Mouse (Mus musculus) 3T3-L1 (cell line): ENCODE measurements around the gene Gm49366.
"Not testable (repeated sequence)": the region's sequence is repeated elsewhere in the genome, so short reads cannot be mapped to it uniquely, and the experiment has no call there.

Source experiments
- DNase-seq: peaks from one replicate; pipeline ENCODE4 v3.0.0-alpha.2; 2015; ENCODE audit warnings: low read depth, low spot score

Gene Gm49366

DNA sequence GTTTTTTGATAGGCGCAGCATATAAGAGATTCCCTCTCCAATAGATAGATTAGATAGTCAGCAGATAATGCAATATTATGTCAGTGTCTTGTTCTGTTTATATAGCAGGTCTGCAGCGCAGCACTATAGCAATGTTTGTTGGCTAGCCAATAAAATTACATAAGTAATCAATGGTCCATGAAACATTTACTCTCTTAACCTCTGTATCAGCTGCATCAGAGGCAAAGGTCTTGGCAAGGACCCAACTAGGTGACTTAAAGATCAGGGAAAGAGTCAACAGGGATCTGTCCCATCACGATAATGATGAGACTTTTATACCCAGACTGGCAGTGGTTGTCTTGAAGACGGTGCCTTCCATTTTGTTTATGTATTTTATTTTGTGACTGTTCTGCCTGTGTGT is 5.9 kb upstream of the Gm49366 start:
- DNase-seq: no peak

DNA sequence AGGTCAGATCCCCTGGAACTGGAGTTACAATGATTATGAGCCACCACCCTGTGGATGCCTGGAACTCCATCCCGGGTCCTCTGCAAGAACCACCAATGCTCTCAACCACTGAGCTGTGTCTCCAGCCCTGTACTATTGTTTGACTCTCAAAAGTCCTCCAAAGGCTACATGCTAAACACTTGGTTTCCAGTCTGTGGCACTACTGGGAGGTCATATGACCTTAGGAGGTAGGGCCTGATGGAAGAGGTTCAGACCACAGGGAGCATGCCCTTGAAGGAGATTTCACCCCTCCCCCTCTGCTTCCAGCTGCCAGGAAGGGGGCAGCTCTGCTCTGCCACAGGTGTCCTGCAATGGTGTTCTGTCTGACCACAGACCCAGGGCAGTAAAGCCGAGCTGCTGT is 5.4 kb upstream of the Gm49366 start:
- DNase-seq: not testable (repeated sequence)

DNA sequence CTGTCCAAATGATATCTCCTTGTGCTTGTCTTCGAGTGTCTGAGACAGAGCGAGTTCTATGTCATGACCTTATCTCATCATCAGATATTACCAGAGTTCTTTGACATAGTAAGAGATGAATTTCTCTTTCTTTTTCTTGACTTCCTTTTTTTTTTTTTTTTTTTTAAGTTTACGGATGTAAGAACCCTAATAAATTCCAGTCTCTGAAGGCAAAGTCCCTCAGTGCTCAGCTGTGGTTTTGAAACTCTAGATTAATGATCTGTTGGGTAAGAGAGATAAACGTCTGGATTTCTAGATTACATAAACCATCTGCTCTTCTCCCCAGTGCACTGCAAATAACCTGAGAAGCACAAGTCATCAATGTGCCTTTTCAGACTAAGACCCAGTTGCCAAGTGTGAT is 4.6 kb upstream of the Gm49366 start:
- no peak for DNase-seq

DNA sequence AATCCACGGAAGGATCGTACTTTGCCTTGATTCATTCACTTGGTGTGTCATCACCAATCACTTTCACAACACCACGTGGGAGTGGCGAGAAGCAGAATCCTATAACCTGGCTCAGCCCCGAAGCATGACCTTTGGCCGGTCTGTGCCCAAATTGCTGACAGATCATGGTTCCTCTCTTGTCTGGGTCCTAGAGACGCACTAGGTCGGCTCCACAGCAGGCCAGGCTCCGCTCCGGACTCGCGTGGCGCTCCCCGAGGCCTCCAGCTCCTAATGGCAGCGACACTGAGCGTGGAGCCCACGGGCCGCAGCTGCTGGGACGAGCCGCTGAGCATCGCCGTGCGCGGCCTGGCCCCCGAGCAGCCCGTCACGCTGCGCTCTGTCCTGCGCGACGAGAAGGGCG is 494 bp upstream of the Gm49366 start, which contains the start of gene Acot4:
TSS of gene Acot4 (plus strand) at position 139 of the 400 bp plus-strand sequence.
- not testable (repeated sequence) for DNase-seq

DNA sequence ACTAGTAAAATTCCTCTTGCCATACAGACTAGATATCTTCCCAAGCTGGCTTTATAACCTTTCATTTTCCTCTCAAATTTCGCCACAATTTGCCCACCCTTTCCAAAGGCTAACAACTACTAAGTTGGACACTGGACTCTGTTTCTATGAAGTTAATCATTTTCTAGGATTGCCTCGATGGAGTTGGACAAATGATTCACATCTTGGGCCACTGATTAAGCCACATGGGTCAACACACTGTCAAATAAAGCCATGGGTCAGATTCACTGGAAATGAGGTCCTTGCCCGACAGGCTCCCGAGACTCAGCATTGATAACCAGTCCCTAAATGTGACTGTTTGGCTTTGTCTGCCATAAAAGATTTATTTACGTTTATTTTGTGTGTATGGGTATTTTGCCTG is 3.5 kb downstream of the Gm49366 start:
- DNase-seq: no peak

DNA sequence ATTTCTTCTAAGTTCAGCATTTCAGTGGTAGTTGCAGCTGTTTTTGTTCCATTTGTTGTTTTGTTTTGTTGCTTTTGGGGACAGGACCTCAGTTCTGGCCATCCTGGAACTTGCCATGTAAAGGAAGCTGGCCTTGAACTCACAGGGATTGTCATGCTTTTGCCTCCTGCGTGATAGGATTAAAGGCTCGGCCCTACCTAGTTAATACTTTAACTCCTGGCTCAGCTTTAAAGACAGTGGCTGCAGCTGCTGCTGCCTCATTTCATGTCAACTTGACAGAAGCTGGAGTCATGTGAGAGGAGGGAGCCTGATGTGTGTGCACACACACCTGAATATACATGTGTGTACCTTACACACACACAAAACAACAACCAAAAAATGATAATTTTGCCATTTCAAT is 5.3 kb downstream of the Gm49366 start:
- no peak for DNase-seq

DNA sequence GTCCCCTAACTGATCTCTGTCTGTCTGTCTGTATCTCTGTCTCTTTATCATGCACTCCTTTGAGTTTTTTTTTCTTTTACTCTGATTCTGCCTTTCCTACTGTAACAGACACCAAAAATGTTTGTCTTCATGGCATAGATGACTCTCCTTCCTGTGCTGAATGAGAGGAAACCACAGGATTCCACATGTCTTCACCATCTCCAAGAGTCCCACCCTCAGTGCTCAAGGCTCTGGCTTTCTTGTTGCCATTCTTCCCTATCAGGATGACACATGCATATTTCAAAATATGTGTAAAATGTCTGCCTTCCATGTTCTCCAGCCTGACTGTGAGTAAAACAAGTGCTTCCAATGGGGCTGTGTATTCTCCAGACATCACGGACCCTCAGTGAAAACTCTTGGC is 8.2 kb downstream of the Gm49366 start:
- DNase-seq: peak; percentile 64

DNA sequence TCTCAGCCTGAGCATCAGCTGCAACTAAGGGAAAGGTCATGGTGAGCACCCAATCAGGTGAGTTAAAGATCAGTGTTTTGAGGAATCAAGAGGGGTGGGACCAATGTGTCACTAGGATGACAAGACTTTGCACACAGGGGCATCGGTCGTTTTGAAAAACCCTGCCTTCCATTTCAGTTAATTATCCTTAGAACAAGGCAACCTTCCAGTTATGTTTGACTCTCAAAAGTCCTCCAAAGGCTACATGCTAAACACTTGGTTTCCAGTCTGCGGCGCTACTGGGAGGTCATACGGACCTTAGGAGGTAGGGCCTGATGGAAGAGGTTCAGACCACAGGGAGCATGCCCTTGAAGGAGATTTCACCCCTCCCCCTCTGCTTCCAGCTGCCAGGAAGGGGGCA is 12.0 kb downstream of the Gm49366 start:
- not testable (repeated sequence) for DNase-seq

DNA sequence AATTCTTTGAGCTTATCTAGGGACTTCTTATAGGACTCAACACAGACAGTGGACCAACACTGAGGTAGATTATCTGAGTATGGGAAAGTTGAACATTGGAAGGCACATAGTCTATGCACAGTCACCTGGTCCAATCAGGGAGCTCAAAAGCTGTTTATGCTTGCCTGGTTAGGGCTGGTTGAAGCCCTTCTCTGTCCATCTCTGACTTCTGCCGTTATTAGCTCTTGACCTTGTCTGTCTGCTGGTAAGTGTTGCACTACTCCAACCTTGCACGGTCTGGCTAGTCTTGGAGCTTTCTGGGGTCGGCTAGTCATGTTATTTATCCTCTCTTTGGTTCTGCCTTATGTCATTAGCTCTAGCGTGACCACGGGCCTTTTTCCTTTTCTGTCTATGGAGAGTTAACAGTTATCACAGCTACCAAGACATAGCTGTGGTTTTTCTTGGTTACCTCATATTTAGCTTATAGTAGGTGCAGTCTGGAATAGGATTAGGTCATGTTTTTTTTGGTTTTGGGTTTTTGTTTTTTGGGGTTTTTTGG is 13.3 kb downstream of the Gm49366 start, which contains the start of gene Acot3:
TSS of gene Acot3 (plus strand) at position 208 of the 538 bp plus-strand sequence.
- DNase-seq: no peak

DNA sequence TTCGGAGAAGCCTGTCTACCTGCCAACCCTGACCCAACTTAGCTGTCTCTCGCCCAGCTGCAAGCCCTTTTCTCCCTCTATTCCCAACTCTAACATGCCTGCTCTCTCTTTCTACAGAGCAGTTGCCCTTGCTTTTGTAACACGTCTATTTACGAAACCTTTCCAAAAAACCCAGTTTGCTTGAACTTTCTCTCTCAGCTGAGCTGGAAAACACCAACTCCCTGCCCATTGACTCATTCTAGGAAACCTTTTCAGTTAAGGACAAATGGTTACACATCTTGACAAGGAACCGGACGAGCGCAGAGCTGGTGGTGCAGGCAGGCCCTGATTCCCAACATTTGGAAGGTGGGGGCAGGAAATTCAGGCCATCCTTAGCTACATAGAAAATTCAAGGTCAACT is 13.9 kb downstream of the Gm49366 start:
- no peak for DNase-seq

DNA sequence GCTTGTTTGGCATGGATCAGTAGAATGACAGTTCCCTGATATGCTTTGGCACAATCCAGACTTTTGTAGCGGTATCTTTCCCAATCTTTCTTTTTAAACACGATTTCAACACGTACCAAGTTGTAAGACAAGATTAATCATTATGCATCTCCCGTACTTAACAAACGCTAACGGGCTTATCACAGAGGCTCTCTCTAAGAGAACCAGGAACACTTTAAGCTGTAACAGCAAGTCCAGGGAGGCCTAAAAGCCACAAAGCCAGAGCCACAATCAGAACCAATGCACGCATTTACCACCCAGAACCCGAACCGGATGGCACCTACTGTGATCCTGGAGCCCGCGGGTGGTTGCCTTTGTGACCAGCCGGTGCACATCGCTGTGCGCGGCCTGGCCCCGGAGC is 14.4 kb downstream of the Gm49366 start:
- DNase-seq: no peak

DNA sequence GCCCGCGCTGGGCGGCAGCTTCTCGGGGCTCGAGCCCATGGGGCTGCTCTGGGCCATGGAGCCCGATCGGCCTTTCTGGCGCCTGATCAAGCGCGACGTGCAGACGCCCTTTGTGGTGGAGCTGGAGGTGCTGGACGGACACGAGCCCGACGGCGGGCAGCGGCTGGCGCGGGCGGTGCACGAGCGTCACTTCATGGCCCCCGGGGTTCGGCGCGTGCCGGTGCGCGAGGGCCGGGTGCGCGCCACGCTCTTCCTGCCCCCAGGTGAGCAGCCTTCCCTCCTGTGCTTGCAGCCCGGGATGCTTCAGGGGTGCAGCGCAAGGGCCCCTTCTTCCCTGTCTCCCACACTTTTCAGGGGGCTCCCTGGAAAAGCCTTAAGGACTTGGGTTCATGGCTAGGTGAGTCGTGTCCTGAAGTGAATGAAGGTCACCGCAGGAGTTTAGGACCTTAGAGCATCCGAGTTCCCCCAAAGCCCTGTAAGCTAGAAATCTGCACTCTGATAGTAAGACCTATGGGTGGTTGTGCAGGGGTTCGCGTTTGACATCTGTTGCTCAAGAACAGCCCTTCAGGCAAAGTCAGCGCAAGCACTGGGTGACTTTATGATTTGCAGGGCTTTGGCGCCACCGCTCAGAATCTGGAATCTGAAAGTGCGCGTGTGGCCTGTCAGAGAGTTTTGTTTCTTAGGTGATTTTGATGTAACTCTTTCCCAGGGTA is 15.1 kb downstream of the Gm49366 start:
- no peak for DNase-seq

DNA sequence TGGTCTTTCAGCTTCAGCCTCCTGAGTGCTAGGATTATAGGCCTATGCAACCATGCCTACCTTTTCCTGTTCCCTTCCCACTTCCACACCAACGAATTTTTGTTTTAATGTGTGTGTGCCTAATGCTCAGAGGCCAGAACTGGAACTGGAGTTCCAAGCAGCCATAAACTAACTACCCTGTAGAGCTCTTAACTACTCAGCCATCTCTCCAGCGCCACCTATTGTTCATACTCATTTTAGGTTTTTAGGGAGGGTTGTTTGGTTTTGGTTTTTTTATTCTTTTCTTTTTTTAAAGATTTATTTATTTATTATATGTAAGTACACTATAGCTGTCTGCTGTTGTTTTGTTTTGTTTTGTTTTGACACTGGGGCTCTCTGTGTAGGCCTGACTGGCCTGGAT is 22.2 kb downstream of the Gm49366 start:
- peak; percentile 77 for DNase-seq

DNA sequence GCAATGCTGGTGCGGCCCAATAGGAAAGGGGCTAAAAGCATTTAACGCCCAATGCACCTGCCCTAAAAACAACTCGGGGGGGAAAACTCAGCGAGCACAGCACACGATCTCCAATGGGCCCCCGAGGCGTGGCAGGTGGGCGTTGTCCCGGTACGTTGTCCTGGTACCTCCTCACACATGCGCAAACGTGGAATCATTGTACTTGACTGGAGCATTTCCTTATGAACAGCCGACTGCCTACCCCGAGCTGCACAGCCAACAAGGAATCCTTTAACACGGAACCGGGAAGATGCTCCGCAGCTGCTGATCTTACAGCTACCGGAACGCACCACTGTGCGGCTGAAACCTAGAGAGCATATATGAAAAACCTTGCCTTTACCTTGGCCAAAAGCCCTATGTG is 23.6 kb downstream of the Gm49366 start:
- no peak for DNase-seq

DNA sequence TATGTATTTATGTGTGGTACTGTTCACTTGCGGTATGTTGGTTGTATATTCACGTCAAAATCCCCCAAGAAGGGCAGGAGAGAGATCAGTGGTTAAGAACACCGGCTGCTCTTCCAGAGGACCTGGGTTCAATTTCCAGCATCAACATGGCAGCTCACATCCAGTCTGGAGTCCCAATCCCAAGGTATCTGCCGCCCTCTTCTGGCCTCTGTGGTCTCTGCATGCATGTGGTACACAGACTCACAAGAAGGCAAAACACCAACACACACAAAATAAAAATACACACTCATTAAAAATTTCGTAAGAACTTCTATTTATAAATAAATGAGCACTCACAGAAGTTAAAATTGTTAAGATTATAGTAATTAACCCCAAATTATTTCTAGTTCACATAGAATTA is 24.5 kb downstream of the Gm49366 start:
- peak; percentile 28 for DNase-seq

DNA sequence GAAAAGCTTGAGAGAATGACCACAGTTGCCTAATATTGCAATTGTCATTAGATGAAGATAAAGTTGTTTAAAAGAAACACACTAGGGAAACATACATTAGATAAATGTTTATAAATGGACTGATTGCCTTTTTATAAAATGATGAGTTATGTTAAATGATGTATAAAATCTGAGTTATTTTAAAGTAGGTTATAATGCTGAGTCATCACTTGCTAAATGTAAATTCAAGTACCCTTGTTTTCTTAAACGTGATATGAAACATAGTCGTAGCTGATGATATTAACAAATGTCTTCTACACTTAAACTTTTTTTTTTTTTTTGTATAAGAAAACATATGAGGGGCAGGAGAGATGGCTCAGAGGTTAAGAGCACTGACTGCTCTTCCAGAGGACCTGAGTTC is 25.1 kb downstream of the Gm49366 start:
- no peak for DNase-seq

DNA sequence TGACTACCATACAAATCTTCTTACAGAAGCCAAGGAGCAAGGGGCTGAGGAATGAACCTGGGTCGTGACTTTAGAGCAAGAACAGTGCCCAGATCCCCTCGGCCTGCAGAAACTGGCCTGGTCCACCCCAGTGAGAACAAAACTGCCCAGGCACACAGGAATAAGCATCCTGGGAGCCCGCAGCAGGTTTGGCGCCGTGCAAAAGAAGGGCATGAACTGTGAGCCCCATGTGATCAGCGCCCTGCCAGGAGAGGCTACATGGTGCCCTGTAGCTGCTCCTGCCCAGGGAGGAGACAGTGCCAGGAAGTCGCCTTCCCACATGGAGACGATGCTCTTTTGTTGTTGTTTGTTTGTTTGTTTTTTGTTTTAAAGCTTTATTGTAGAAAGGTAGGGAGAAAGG is 25.9 kb downstream of the Gm49366 start:
- DNase-seq: no peak

DNA sequence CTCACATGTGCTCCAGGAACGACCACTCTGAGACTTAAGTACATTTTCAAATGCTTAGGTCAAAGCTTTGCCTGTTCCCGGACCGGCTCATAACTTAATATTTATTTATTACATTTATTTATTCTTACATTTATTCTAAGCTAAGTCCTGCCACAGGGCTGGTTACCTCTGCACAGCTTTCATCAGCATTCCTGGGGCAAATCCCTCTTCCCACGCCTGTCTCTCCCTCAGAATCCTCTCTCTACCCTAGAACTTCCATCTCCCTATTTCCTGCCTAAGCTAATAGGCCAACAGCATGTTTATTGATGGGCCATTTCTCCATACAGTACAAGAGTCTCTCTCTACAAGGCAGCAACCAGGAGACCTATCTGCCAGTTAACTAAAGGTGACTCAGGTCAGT is 29.0 kb downstream of the Gm49366 start:
- no peak for DNase-seq

DNA sequence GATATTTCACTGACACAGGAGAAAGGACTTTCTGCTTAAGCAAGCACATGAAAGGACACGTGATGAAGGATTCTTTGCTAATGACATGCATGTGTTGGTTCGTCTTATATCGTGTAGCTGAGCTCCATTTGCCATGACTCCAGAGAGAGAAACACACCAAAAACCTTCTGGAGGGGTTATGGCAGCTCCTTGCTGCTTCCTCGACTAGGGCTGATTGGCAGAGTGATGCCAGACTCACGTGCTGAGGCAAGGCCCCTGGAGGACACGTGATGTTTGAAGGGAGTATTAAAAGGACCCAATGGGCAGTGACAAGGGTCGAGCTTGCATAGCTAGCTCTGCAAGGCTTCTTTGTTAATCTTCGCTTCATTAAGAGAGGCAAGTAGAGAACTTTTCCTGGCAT is 29.6 kb downstream of the Gm49366 start:
- DNase-seq: no peak

DNA sequence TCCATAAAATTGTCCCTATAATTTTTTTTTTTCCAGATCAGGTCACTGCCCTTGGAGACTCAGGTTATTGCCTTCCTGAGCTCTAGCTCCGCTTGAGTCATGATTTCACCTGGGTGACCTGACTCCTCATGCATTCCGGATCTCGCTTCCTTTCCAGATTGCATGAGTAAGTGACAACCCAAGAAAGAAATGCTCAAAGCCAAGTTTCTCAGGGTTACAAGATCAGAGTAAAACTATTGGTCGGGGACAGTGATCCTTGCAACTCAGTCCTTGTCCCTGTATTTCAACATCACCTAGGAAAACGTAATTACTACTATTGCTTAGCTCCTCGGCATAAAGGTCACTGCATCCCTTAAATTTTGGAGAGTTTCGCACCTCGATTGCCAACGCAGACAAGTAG is 30.3 kb downstream of the Gm49366 start, which contains the start of gene Acot5:
TSS of gene Acot5 (plus strand) at position 340 of the 400 bp plus-strand sequence.
- no peak for DNase-seq

DNA sequence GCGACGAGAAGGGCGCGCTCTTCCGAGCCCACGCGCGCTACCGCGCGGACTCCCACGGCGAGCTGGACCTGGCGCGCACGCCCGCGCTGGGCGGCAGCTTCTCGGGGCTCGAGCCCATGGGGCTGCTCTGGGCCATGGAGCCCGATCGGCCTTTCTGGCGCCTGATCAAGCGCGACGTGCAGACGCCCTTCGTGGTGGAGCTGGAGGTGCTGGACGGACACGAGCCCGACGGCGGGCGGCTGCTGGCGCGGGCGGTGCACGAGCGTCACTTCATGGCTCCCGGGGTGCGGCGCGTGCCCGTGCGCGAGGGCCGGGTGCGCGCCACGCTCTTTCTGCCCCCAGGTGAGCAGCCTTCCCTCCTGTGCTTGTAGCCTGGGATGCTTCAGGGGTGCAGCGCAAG is 30.8 kb downstream of the Gm49366 start:
- DNase-seq: not testable (repeated sequence)

DNA sequence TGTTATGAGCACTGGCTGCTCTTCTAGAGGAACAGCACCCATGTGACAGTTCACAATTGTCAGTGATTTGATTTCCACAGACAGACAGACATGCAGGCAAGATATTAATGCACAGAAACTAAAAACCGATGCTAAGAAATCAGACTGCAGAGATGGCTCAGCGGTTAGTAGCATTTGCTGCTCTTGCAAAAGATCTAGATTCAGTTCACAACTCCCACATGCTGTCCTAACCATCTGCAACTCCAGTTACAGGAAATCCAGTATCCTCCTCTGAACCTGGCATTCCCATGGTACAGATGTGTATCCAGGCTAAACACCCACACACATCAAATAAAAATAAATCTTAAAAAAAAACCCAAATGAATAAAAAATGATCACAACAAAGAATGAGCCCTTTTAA is 33.0 kb downstream of the Gm49366 start:
- no peak for DNase-seq

DNA sequence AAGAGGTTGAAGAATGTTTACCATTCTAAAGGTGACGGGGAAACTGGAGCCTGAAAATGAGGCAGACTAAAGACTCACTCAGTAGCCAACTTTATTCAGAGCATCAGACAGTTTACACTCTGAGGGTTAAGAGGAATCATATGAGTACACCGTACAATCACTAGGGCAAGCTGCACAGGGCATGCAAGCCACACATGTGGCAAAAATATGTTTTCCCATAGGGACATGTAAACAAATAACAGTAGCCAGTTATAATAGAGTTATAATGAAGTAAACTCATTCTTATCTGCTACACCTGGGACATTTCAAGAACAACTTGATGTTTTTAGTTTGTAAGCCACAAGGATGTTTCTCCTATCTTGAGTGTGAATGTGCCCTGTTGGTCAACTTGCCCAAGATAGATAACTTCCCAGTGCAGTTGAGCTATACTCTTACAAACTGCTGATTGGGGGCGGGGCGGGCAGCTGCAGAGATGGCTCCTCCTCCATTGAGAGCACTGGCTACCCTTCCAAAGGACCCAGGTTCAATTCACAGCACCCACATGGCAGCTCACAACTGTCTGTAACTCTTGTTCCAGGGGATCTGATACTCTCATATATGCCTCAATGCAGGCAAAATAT is 38.7 kb downstream of the Gm49366 start:
- DNase-seq: no peak
